Mouse (Mus musculus): ENCODE data around the gene Iqce. TPM values are rescaled to one million over a fixed set of nuclear protein-coding genes. Genes with fewer than 3 reads are reported as not detected.
A peak's percentile ranks its signal among the peaks of the same experiment; 100 is the strongest.

Iqce gene
- polyA plus RNA-seq, 1 experiment from 2014 or later: 17.2 TPM

DNA sequence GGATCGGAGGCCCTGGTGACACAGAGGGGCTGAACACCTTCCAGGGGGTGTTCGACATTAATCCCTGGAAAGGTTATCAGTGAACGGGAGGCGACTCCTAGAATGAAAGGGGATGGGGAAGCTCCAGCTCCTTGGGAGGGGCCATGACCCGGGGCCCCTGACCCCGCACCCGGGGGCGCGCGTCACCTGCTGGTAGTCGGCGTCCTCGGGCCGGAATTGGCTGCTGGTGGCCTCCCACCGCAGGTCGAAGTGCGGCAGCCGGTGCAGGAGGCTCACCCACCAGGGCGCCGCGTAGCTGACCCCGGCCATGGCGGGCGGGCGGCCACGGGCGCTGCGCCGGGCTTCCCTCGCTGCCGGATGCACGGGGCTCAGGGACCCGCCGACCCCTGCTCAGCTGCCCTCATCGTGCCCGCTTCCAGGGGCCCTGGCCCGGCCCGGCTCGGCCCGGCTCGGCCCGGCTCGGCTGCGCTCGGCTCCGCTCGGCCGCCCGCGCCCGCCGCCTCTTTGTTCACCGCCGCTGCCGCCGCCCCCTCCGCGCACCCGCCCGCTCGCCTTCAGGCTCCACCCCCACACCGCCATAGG lies 53.6 kb downstream of the Iqce start, which contains the start of gene Ttyh3:
Ttyh3 (minus strand) TSS at position 513 of the 582 bp plus-strand sequence.
- peaks cover 24% of the 10 kb centered on the region for H3K4me1 ChIP-seq (ENCODE audit: control insufficient read depth, insufficient read depth, low read length)
- H3K4me3 ChIP-seq (ENCODE audit: low read depth, low read length): peak within 1 kb of the TSS; percentile 90
- H3K9ac ChIP-seq (ENCODE audit: low read depth, low read length): peak within 1 kb of the TSS; percentile 98
- peak within 1 kb of the TSS; percentile 85 for H3K27ac ChIP-seq (replicated peaks; ENCODE audit: low read depth, low read length)
- no peak for ATAC-seq (ENCODE audit: low read depth)
- DNase-seq (ENCODE audit: low spot score): no peak
- no peaks in the 10 kb centered on the region for H3K9me3 ChIP-seq (ENCODE audit: control insufficient read depth, low read length)
- WGBS: 0% methylated on average over 4 of the region's 62 CpGs
- H3K27me3 ChIP-seq (replicated peaks; ENCODE audit: control insufficient read depth, insufficient read depth, low read length): no peaks in the 10 kb centered on the region
- H3K36me3 ChIP-seq (ENCODE audit: control insufficient read depth, insufficient read depth, low read length): peaks cover 18% of the 10 kb centered on the region
- peak within 1 kb of the TSS; percentile 91 for H3K4me2 ChIP-seq (ENCODE audit: low read depth, low read length)

- Histone ChIP-seq H3K27me3 (replicated peaks; ENCODE audit: control insufficient read depth, insufficient read depth, low read length) (no peaks in the 10 kb centered on the region), H3K4me1 (ENCODE audit: control insufficient read depth, insufficient read depth, low read length) (peaks cover 24% of the 10 kb centered on the region), H3K36me3 (ENCODE audit: control insufficient read depth, insufficient read depth, low read length) (peaks cover 21% of the 10 kb centered on the region), H3K9me3 (ENCODE audit: control insufficient read depth, low read length) (no peaks in the 10 kb centered on the region), H3K4me2 (ENCODE audit: low read depth, low read length) (peak overlapping the region; percentile 91), H3K27ac (replicated peaks; ENCODE audit: low read depth, low read length) (peak overlapping the region; percentile 85), H3K4me3 (ENCODE audit: low read depth, low read length) (peak overlapping the region; percentile 90), H3K9ac (ENCODE audit: low read depth, low read length) (peak overlapping the region; percentile 98)
- 0% methylated on average over 12 of the region's 13 CpGs for WGBS
- ATAC-seq (ENCODE audit: low read depth): peak; percentile 30
- peak; percentile 81 for DNase-seq (ENCODE audit: low spot score)
Observed at GRCm38 (mm10) chr5:140647821-140648518, 54.2 kb downstream of the Iqce start.

GRCm38 (mm10) chr5:140647031-140647760 lies 55.0 kb downstream of the Iqce start:
- Histone ChIP-seq H3K4me1 (ENCODE audit: control insufficient read depth, insufficient read depth, low read length) (peaks cover 30% of the 10 kb centered on the region), H3K36me3 (ENCODE audit: control insufficient read depth, insufficient read depth, low read length) (peaks cover 21% of the 10 kb centered on the region), H3K9ac (ENCODE audit: low read depth, low read length) (peak overlapping the region; percentile 98), H3K4me3 (ENCODE audit: low read depth, low read length) (peak overlapping the region; percentile 90), H3K4me2 (ENCODE audit: low read depth, low read length) (peak overlapping the region; percentile 91), H3K27me3 (replicated peaks; ENCODE audit: control insufficient read depth, insufficient read depth, low read length) (no peaks in the 10 kb centered on the region), H3K27ac (replicated peaks; ENCODE audit: low read depth, low read length) (peak overlapping the region; percentile 85), H3K9me3 (ENCODE audit: control insufficient read depth, low read length) (no peaks in the 10 kb centered on the region)
- ATAC-seq (ENCODE audit: low read depth) (no peak), DNase-seq (ENCODE audit: low spot score) (no peak)
- WGBS: 47% methylated on average over 12 of the region's 13 CpGs

GRCm38 (mm10) chr5:140646171-140646570 lies 56.0 kb downstream of the Iqce start:
- DNase-seq (ENCODE audit: low spot score): no peak

GRCm38 (mm10) chr5:140645454-140645853 lies 56.7 kb downstream of the Iqce start:
- Histone ChIP-seq H3K4me2 (ENCODE audit: low read depth, low read length) (no peak overlapping the region), H3K4me1 (ENCODE audit: control insufficient read depth, insufficient read depth, low read length) (peaks cover 46% of the 10 kb centered on the region), H3K27ac (replicated peaks; ENCODE audit: low read depth, low read length) (no peak overlapping the region), H3K27me3 (replicated peaks; ENCODE audit: control insufficient read depth, insufficient read depth, low read length) (no peaks in the 10 kb centered on the region), H3K4me3 (ENCODE audit: low read depth, low read length) (no peak overlapping the region), H3K9me3 (ENCODE audit: control insufficient read depth, low read length) (no peaks in the 10 kb centered on the region), H3K36me3 (ENCODE audit: control insufficient read depth, insufficient read depth, low read length) (peaks cover 28% of the 10 kb centered on the region), H3K9ac (ENCODE audit: low read depth, low read length) (no peak overlapping the region)
- 86% methylated on average over 4 of the region's 4 CpGs for WGBS
- no peak for DNase-seq (ENCODE audit: low spot score)
- no peak for ATAC-seq (ENCODE audit: low read depth)

More at GRCm38 (mm10) chr5:140646171-140646570, 56.0 kb downstream of the Iqce start:
- 76% methylated on average over 6 of the region's 6 CpGs for WGBS
- H3K36me3 ChIP-seq (ENCODE audit: control insufficient read depth, insufficient read depth, low read length): peaks cover 21% of the 10 kb centered on the region
- no peaks in the 10 kb centered on the region for H3K9me3 ChIP-seq (ENCODE audit: control insufficient read depth, low read length)
- peak overlapping the region; percentile 90 for H3K4me3 ChIP-seq (ENCODE audit: low read depth, low read length)
- no peak overlapping the region for H3K27ac ChIP-seq (replicated peaks; ENCODE audit: low read depth, low read length)
- no peaks in the 10 kb centered on the region for H3K27me3 ChIP-seq (replicated peaks; ENCODE audit: control insufficient read depth, insufficient read depth, low read length)
- peaks cover 39% of the 10 kb centered on the region for H3K4me1 ChIP-seq (ENCODE audit: control insufficient read depth, insufficient read depth, low read length)
- H3K9ac ChIP-seq (ENCODE audit: low read depth, low read length): 0 out of 2 replicates have a peak overlapping the region, but pooled peaks have one; percentile 98
- no peak for ATAC-seq (ENCODE audit: low read depth)
- peak overlapping the region; percentile 91 for H3K4me2 ChIP-seq (ENCODE audit: low read depth, low read length)

- 74% methylated on average over 15 of the region's 15 CpGs for whole genome bisulfite sequencing
- peak; percentile 26 for DNase-seq (ENCODE audit: low spot score)
- H3K4me2 ChIP-seq (ENCODE audit: low read depth, low read length): no peak overlapping the region
- no peak overlapping the region for H3K27ac ChIP-seq (replicated peaks; ENCODE audit: low read depth, low read length)
- H3K4me3 ChIP-seq (ENCODE audit: low read depth, low read length): no peak overlapping the region
- peaks cover 35% of the 10 kb centered on the region for H3K36me3 ChIP-seq (ENCODE audit: control insufficient read depth, insufficient read depth, low read length)
- H3K27me3 ChIP-seq (replicated peaks; ENCODE audit: control insufficient read depth, insufficient read depth, low read length): no peaks in the 10 kb centered on the region
- no peak overlapping the region for H3K9ac ChIP-seq (ENCODE audit: low read depth, low read length)
- H3K4me1 ChIP-seq (ENCODE audit: control insufficient read depth, insufficient read depth, low read length): peaks cover 46% of the 10 kb centered on the region
- ATAC-seq (ENCODE audit: low read depth): no peak
- no peaks in the 10 kb centered on the region for H3K9me3 ChIP-seq (ENCODE audit: control insufficient read depth, low read length)
Observed at GRCm38 (mm10) chr5:140644702-140645201, 57.4 kb downstream of the Iqce start.

DNA sequence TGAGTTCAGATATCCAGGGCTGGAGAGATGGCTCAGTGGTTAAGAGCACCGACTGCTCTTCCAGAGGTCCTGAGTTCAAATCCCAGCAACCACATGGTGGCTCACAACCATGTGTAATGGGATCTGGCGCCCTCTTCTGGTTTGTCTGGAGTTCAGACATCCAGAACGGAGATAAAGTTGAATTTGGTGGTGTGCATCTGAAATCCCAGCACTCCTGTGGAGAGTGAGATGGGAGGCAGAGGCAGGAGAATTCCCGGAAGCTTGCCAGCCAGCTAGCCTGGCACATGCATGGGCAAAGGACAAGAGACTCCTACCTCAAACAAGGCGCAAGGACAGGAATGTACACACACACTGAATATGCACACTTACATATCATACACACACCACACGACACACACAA lies 57.9 kb downstream of the Iqce start:
- no peak overlapping the region for H3K4me3 ChIP-seq (ENCODE audit: low read depth, low read length)
- H3K27me3 ChIP-seq (replicated peaks; ENCODE audit: control insufficient read depth, insufficient read depth, low read length): no peaks in the 10 kb centered on the region
- H3K9me3 ChIP-seq (ENCODE audit: control insufficient read depth, low read length): no peaks in the 10 kb centered on the region
- ATAC-seq (ENCODE audit: low read depth) (no peak), DNase-seq (ENCODE audit: low spot score) (no peak)
- no peak overlapping the region for H3K4me2 ChIP-seq (ENCODE audit: low read depth, low read length)
- H3K9ac ChIP-seq (ENCODE audit: low read depth, low read length): no peak overlapping the region
- H3K36me3 ChIP-seq (ENCODE audit: control insufficient read depth, insufficient read depth, low read length): peaks cover 36% of the 10 kb centered on the region
- no peak overlapping the region for H3K27ac ChIP-seq (replicated peaks; ENCODE audit: low read depth, low read length)
- H3K4me1 ChIP-seq (ENCODE audit: control insufficient read depth, insufficient read depth, low read length): peaks cover 43% of the 10 kb centered on the region
- WGBS: 91% methylated on average over 6 of the region's 6 CpGs

DNA sequence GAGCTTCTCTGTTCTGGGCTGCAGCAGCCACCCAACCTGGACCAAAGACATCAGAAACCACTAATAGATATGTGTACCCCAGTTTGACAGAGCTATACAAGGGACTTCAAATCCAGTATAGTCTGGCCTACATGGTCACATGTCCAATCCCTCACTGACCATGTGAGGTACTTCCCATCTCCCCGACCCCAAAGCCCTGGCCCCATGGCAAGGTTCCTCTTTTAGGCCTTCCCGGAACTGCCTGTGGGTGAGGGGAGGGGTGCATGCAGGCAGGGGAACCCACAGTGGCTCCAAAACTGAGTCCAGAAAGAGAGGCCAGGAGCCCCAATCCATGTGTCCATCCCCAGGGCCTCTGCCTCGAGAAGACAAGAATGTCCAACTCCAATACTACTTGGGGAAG lies 60.1 kb downstream of the Iqce start:
- no peak overlapping the region; the same call in 1 of the 2 replicates for H3K4me3 ChIP-seq (ENCODE audit: low read depth, low read length)
- DNase-seq (ENCODE audit: low spot score) (no peak), ATAC-seq (ENCODE audit: low read depth) (no peak)
- H3K4me1 ChIP-seq (ENCODE audit: control insufficient read depth, insufficient read depth, low read length): peaks cover 36% of the 10 kb centered on the region
- H3K9me3 ChIP-seq (ENCODE audit: control insufficient read depth, low read length): no peaks in the 10 kb centered on the region
- H3K36me3 ChIP-seq (ENCODE audit: control insufficient read depth, insufficient read depth, low read length): peaks cover 56% of the 10 kb centered on the region
- H3K4me2 ChIP-seq (ENCODE audit: low read depth, low read length): peak overlapping the region; percentile 46
- no peaks in the 10 kb centered on the region for H3K27me3 ChIP-seq (replicated peaks; ENCODE audit: control insufficient read depth, insufficient read depth, low read length)
- WGBS: 52% methylated on average over 3 of the region's 3 CpGs
- H3K27ac ChIP-seq (replicated peaks; ENCODE audit: low read depth, low read length): peak overlapping the region; percentile 87
- H3K9ac ChIP-seq (ENCODE audit: low read depth, low read length): 0 out of 2 replicates have a peak overlapping the region, but pooled peaks have one; percentile 28
